Mouse (Mus musculus) kidney, adult 11 months (tissue): ENCODE data around the gene Gm21987.

Experiments used
- DNase-seq: peaks from one replicate; pipeline ENCODE4 v3.0.0; 2022

Gene Gm21987

DNA sequence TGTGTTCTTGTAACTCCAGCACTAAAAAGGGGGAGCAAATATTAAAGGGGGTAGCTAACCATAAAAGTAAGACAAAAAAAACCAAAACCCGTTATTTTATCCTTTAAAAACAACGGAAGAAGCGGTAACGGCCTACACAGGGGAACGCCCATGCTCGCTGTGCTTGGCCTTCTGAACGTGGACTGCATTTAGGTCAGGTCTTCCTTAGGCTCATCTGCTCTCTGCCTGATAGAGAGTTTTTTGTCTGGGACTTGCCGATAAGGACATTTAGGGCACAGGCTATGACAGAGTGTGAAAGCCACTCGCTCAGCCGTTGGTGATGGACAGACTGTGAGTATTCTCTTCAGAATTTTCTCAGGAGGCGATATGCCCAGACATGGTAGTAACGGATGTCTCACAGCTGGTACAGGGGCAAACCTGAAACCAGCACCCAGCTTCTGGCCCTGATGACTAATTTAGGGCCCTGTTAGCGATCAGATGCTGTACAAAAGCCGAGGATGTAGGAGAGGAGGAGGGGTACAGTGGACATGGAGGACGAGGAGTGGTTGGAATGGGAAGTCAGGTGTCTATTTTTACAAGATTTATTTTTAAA lies 25.0 kb downstream of the Gm21987 start:
- DNase-seq, result no peak

DNA sequence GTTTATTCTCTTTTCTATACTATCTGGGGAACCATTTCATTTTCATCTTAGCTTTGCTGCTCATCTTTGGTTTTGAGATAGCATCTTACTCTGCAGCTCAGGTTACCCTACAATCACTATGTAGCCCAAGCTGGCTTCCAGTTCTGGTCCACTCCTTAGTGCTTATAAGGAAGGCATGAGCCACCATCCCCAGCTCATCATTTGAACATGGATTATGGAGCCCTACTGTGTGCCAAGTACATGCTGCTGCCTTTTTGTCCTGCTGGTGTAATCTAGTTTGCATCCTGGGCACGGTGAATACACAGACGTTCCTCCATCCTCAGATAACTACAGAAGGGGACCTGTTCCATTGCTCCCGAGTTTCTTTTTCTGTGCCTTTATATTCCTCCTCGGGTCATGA lies 26.0 kb downstream of the Gm21987 start:
- no peak for DNase-seq

DNA sequence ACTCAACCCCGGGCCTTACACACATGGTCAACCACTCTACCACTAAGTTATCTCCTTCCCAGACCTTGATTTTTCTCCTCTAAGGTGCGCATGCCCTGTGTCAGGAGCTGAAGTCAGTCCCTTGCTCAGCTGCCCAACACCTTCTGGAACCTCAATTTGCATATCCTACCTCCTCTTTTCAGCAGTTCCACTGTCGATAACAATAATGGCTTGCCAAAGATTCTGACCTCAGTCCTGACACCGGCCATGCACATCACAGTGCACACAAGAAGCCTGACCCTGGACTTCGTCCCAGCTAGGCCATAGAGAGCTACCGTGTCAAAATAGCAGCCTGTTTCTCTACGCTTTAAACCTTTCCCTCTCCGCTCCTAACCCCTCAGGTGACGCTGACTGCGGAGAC lies 26.6 kb downstream of the Gm21987 start:
- DNase-seq, result no peak

DNA sequence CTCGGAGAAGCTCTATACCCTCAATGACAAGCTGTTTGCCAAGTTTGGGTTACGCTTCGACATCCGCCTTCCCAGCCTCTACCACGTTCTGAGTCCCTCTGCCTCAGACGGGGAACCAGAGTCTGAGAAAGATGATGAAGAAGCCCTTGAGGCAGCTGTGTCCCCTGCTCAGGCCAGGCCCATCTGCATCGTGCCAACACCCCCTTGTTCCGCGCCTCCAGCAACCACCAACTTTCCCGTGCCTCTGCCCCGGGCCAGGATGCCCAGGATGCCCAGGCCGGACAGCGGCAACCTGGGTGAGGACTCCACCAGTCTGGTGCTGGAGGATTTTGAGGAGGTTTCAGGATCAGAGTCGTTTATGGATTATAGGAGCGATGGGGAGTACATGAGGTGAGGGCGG lies 27.1 kb downstream of the Gm21987 start:
- no peak for DNase-seq

DNA sequence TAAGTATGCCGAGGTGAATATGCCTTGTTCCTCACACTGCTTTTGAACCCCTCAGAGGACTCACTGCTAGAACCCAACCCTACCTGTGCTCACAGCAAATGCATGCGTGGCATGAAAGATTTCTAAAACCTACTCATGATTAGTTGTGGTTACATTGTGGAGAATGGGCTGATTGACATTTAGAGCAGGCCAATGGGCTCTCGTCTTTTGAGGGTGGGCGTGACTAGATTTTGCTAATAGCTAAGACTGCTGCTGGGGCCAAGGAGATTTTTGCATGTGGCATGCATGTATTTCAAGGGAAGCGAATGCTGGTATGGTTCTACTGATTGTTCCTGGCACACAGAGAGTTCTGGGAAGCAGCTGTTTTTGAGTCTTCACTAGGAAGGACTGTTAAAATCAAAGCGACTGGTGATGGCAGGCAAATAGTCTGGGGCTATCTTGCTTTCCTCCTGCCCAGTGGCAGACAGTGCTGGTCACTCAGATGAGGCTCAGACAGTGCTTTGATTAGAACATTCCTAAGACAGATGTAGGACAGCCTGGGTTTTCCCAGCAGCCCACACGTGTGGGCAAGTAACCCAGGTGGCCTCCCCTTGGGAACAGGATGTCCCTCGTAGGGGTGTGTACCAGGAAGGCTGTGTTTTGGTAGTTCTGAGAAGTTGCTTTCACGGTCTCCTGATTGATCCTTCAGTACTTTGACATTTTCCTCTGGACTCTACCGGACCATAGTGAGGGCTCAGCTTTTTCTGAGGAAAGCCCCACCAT lies 27.7 kb downstream of the Gm21987 start:
- no peak for DNase-seq

DNA sequence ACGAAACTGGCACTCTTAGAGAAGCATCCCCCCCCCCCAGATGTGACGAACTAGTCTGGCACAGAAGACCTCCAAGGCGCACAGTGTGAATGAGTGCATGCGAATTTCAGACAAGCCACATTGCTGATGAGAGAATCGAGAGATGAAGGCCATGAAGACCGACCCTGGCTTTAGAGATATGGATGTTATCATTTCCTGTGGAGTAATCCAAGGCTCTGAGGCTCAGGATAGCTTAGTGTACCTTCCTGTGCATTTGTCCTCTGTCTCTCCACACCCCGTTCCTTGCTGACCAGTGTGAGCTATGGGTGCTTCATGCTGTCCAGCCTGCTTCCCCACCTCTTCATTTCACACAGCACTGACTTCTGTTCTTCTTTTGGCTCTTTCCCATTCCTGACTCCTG lies 28.3 kb downstream of the Gm21987 start:
- DNase-seq, result no peak

DNA sequence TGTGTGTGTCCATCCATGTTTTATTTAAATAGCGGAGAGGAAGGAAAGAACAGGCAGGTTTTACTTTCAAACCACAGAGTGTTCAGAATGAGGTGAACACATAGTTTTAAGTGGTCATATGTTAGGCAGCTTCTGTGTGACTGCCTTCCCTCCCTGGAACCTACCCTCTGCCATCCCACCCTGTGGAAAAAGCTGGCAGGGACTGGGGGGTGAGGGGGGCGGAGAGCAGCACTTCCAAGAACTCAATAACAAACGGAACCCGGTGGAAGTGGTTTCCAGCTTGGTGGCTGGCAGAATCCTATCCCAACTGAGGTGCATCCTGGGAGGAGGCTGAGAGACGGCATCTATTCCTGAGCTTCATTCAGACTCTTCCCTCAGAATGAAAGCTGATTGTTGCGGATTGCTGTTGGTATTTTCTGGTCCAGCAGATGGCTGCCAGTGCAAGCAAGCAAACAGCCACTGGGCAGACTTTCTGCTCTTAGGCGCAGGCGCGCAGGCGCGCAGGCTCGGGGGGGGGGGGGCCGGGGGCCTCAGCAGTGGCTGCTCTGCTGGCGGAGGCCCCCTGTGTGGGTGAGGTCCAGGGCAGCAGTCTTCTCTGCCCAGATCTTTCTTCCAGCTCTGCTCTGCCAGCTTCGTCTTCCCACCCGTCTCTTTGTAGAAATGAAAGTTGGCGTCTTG lies 29.5 kb downstream of the Gm21987 start:
- peak; percentile 25 for DNase-seq

- DNase-seq, result no peak
Measured at GRCm38 (mm10) chr16:38376841-38377249, 30.0 kb downstream of the Gm21987 start.

DNA sequence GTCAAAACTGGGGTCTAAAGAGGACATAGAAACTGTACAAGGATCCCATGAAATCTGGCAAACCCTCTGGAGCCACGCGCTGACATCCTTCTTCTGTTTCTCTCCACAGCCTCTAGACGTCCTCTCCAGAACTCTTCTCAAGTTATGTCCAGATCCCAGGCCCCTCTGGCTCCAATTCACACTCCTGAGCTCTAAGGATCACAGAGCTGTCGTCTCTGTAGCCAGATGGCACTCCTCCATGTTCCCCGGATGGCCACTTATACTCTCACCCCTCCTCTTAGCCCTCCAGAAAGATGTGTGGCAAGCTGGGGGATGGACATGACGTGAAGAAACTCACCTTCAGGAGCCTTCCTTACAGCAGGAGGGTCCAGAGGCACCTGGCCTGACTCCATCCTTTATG lies 30.7 kb downstream of the Gm21987 start:
- DNase-seq, result no peak

GRCm38 (mm10) chr16:38378591-38378990 lies 31.8 kb downstream of the Gm21987 start:
- no peak for DNase-seq

DNA sequence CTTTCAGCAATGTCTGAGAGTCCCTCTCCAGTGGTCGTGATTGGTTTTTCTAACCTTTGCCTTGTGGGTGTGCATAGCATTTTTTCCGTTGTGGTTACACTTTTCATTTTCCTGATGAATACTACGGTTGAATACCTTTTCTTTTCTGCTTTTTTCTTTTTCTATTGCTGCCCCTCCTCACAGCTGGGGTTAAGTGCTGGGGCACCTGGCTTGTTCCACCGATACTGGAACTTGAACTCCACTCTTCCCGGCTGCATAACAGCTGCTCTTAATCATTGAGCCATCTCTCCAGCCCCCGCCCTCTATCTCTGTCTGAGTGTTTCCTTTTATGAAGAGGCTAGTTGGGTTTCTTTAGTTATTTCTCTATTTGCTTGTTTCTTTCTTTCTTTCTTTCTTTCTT lies 32.2 kb downstream of the Gm21987 start:
- no peak for DNase-seq

DNA sequence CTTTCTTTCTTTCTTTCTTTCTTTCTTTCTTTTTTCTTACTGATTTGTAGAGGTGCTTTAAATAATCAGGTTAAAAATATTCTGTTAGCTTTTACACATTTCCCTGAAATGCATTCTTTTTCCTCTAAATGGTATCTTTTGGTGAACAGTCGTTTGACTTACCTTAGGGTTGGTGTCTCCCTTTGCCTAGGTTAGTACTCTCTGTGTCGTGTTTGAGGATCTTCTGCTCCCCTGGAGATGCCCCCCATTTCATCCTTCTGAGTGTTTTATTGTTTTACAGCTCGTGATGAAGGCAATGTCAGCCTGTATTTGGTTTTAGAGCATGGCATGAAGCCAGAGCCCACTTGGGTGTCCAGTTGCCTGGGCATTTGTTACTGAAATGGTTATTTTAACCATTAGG lies 32.7 kb downstream of the Gm21987 start:
- no peak for DNase-seq

DNA sequence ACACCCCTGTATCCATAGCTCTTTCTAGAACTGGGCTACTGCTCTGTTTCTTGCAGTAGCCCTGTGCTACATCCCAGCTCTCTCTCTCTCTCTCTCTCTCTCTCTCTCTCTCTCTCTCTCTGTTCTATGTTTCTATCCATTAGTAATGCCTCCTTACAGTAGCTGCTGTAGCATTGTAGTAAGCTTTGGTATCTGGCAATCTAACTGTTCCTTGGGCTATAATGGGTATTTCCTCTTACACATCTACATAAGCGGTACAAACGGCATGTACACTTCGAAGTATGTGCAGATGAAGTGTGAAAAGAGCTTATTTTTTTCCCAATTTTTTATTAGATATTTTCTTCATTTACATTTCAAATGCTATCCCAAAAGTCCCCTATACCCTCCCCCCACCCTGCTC lies 33.1 kb downstream of the Gm21987 start:
- DNase-seq, result no peak

DNA sequence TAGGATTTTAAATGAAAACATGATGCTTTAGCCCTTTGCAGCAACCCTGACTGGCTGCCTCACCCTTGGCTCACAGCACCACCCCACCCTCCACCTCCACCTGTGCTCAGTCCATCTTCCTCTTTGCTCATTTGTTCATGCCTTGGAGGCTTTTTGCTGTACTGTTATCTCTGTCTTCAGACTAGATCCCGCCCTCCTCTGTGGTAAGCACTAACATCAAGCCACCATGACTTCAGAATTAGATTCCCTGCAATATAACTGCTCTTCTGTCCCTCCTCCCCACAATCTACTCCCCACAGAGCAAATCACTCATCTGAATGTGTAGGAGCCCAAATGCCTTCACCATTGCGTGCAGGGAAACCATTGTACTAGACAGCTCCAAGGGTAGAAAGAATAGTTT lies 36.8 kb downstream of the Gm21987 start:
- DNase-seq, result no peak

DNA sequence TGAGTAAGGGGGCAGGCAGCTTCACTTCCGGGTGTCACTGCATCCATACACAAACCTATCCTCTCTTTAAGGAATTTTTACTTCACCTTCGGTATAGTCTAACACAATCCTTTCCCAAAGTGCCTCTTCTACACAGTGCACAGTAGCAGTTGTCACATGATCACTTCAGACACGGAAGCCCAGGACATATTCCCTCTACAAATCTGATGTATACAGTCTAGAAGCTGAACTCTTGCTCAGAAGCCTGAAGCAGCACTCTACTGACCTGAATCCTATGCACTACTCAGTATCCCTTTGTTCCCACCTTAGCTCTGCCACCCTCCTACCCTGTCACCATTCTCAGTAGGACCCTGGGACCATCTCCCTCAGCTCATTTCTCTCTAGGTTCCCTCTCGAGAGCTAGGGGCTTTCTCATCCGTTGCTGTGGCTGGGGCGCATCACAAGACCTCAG lies 38.4 kb downstream of the Gm21987 start:
- DNase-seq, result no peak

GRCm38 (mm10) chr16:38385700-38386099 lies 38.9 kb downstream of the Gm21987 start:
- no peak for DNase-seq

DNA sequence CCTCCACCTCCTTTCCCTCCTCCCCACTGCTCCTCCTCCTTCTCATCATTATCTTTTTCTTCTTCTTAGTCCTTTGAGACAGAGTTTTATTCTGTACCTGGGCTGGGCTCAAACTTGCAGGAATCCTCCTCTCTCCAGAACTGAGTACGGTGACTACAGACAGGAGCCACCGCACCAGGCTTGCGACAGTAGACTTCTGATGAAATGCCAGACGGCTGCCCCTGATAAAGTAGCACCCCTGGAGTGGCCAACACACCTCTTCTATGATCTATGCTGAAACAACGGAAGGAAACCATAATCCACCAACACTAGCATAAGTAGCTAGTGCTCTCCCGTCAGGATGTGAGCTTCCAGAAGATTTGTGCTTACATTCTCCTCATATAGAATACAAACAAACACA lies 40.5 kb downstream of the Gm21987 start:
- no peak for DNase-seq

DNA sequence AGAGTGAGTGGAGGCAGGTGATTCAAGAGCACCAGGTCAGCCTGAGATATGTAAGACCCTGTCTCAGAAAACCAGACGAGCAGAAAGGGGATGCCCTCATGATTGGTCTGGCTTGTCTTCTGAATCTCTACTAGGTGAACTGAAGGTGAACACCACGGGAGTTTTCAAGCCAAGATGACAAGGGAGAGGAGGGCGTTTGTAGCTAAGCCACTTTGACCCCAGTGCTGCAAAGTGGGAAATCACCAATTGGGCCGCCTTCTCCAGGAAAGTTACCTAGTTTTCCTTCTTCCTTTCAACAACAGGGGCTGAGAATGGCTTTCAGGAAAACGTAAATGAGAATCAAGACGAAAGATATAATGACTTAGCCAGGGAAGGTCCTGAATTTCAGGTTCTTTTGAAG lies 41.9 kb downstream of the Gm21987 start:
- DNase-seq, result no peak

DNA sequence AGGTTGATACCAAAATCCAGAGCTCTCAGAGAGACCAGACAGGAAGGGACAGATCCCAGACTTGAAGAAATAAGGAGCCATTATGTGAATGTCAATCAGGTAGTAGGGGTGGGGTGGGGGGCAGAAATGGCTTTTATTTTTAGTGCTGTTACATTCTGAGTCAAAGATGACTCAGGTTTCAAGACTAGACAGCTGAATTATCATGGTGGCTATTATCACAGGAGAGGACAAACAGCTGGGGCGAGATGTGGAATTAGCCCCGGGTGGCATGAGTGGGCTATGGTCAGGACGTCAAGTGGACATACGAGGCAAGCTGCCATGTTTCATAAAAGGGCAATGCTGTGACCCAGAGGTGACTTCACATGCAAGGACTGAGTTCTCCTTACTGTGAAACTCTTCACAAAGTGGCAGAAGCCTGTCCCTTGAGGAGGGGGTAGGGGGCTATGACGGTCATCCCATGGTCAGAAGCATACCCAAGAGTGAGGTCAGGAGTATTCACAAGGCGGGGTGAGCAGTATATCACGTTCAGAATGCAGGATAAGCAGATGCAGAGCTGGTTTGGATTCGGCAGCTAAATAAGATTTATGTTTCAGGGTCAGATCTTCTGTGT lies 42.5 kb downstream of the Gm21987 start:
- no peak for DNase-seq

- no peak for DNase-seq
Measured at GRCm38 (mm10) chr16:38390322-38390721, 43.5 kb downstream of the Gm21987 start.

DNA sequence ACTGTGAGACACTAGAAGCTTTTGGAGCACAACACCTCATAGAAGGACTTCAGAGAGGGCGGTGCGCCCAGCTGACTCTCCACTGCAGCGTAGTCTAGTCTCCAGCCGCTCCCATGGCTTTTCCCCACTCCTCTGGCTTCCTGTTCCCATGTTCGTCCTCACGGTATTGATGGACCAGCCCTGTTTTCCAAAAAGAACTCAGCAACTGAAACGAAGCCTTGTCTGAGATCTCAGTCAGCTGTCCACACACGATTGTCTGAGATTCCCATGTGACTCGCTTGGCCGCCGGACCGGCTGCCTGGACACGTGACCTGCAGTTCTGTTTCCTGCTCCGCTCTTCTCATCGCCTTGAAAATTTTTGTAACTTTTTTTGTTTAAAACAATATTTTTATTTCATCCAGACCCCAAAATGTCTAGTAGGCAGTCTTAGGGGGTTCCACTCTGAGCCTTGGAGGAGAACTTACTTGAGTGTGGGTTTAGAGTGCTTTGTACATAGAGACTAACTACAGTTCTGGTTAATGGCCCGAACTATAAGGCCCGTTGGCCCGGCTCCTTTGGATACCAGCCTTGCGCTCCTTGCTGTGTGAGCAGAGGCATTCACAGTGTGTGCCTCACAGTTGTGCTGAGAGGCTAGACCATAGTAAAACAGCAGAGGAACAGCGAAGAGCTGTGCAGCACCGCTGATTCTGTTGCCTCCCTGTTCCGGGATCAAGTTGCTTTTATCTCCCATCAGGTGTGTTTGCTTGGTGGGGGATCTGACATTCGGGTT lies 45.5 kb downstream of the Gm21987 start:
- peak; percentile 48 for DNase-seq

- DNase-seq, result no peak
Measured at GRCm38 (mm10) chr16:38394191-38394618, 47.4 kb downstream of the Gm21987 start.
